Mouse (Mus musculus) midbrain, postnatal 0 days (tissue): ENCODE results near the gene Timm50. TPM values are rescaled to one million over a fixed set of nuclear protein-coding genes. Genes with fewer than 3 reads are reported as not detected.
A peak's percentile ranks its signal among the peaks of the same experiment; 100 is the strongest.

Source experiments
- ATAC-seq: fragments of 200-750 bp; cut with Nextera tagmentation; 2 replicates; pipeline ENCODE4 v1.8.0; 2017; ENCODE audit warnings: moderate number of reproducible peaks, mild to moderate bottlenecking, moderate TSS enrichment, moderate library complexity; ENCODE audit not compliant: low FRiP score
- DNase-seq: peaks from one replicate; pipeline ENCODE4 v3.0.0-alpha.2; 2015; ENCODE audit warnings: low spot score
- H3K27ac ChIP-seq: fragments of 300-500 bp; sonication (generic); 2 replicates; pipeline ENCODE4 v1.5.1; 2014; ENCODE audit warnings: low read depth, mild to moderate bottlenecking, low read length, mixed read lengths
- H3K27me3 ChIP-seq: fragments of 300-500 bp; sonication (generic); 2 replicates; pipeline ENCODE4 v1.6.1; 2014; ENCODE audit warnings: low read length, control low read depth, mixed read lengths; ENCODE audit not compliant: insufficient read depth
- H3K36me3 ChIP-seq: fragments of 300-500 bp; sonication (generic); 2 replicates; pipeline ENCODE4 v1.6.1; 2014; ENCODE audit warnings: low read length, control low read depth, mixed read lengths; ENCODE audit not compliant: insufficient read depth
- H3K4me1 ChIP-seq: fragments of 300-500 bp; sonication (generic); 2 replicates; pipeline ENCODE4 v1.6.1; 2014; ENCODE audit warnings: mild to moderate bottlenecking, control low read depth, antibody characterized with exemption, low read length, mixed read lengths; ENCODE audit not compliant: insufficient read depth
- H3K4me2 ChIP-seq: fragments of 300-500 bp; sonication (generic); 2 replicates; pipeline ENCODE4 v1.6.1; 2014; ENCODE audit warnings: low read depth, mild to moderate bottlenecking, low read length, mixed read lengths; ENCODE audit not compliant: poor library complexity, severe bottlenecking
- H3K4me3 ChIP-seq: fragments of 300-500 bp; sonication (generic); 2 replicates; pipeline ENCODE4 v1.5.1; 2014; ENCODE audit warnings: low read depth, mild to moderate bottlenecking, low read length, moderate library complexity
- H3K9ac ChIP-seq: fragments of 300-500 bp; sonication (generic); replicated peaks from 2 replicates; pipeline ENCODE4 v1.6.1; 2014; ENCODE audit warnings: mild to moderate bottlenecking, low read length, moderate library complexity, mixed read lengths; ENCODE audit not compliant: poor library complexity, severe bottlenecking
- H3K9me3 ChIP-seq: fragments of 300-500 bp; sonication (generic); 2 replicates; pipeline ENCODE4 v1.6.1; 2016; ENCODE audit warnings: low read length, control low read depth
- CTCF ChIP-seq: IDR thresholded peaks from 2 replicates; pipeline ENCODE4 v1.5.1; 2016; ENCODE audit warnings: antibody characterized with exemption, mild to moderate bottlenecking
- WGBS: fragments of 180-500 bp; shearing (Covaris S2); extraction: QIAGEN DNeasy Blood & Tissue Kit; methylation state at CpG from one replicate; pipeline ENCODE4 v1.1.7; 2014; 5-methylcytosine and 5-hydroxymethylcytosine counted together
- polyA plus RNA-seq: library from polyadenylated mRNA; unstranded; fragments of >200 nt; fragmentation: Nextera tagmentation; extraction: Ambion mirVana; gene quantifications from 2 replicates; pipeline ENCODE4 v1.2.1, GENCODE M21; 2015
- total RNA-seq: library from RNA; depleted of rRNA; stranded (reverse); fragments of >200 nt; gene quantifications from 2 replicates; pipeline ENCODE4 v1.2.3, GENCODE M21; 2014

Gene Timm50
- total and polyA plus RNA-seq, 2 experiments from 2014 or later: 76.3 to 112 TPM

DNA sequence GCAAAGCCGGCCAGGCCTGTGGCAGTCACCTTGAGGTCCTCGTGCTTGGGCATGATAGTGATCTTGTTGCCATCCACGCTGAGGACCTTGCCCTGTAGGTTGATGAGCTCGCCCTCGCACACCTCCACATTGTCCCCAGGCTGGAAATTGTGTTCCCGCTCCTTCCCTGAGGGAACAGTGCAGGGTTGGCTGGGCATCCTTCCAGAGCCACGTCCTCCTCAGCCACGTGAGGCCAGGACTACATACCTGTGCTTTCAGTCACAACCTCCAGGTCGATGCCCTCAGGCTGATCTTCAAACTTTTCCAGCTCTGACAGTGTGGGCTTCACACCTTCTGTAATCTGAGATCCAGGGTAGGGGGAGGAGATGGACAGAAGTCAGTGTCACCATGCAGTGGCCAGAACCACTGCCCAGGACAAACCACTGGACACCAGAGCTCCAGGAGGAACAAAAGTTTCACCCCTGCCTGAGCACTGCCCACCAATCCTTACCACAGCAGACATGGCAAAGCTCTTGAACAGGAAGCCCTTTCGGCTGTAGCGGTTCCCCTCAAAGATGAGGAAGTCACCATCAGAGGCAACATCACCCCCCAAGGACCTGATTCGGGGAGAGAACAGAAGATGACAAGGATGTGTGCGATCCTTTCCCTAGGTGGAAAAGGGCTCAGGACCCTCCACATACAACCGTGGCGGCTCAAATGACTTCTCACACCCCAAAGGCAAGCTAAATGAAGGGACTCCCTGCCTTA, 10.3 kb upstream of the Timm50 start:
- no peak for TF ChIP-seq CTCF
- Histone ChIP-seq H3K9me3 (no peaks in the 10 kb centered on the region), H3K27me3 (no peaks in the 10 kb centered on the region), H3K27ac (no peak overlapping the region), H3K4me2 (no peak overlapping the region), H3K4me3 (no peak overlapping the region), H3K36me3 (peaks cover 78% of the 10 kb centered on the region), H3K4me1 (no peaks in the 10 kb centered on the region), H3K9ac (no peak overlapping the region)
- 95% methylated on average over 15 of the region's 15 CpGs for whole genome bisulfite sequencing
- no peak for DNase-seq
- no peak for ATAC-seq

DNA sequence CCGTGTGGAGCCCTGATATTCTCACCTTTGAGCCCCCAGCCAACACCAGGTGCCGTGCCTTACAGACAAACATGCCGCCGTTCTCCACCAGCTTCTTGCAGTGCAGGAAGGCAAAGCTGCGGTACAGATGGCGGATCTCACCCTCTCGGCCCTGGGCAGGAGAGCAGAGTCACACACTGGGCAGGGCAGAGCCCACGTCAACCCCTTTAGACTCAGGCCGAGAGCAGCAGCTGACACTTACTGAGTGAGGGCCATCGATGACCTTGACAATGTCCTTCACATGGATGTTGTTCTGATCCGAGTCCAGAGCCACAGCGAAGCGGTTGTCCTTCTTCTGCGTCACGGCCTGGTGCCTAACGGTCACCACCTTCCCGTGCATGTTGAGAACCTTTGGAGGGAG, 6.8 kb upstream of the Timm50 start:
- 94% methylated on average over 17 of the region's 17 CpGs for WGBS
- no peaks in the 10 kb centered on the region for H3K27me3 ChIP-seq
- H3K4me1 ChIP-seq: no peaks in the 10 kb centered on the region
- H3K4me2 ChIP-seq: no peak overlapping the region
- TF ChIP-seq CTCF: no peak
- peaks cover 84% of the 10 kb centered on the region for H3K36me3 ChIP-seq
- DNase-seq (no peak), ATAC-seq (no peak)
- H3K9ac ChIP-seq: no peak overlapping the region
- H3K9me3 ChIP-seq: no peaks in the 10 kb centered on the region
- no peak overlapping the region for H3K27ac ChIP-seq
- H3K4me3 ChIP-seq: no peak overlapping the region

DNA sequence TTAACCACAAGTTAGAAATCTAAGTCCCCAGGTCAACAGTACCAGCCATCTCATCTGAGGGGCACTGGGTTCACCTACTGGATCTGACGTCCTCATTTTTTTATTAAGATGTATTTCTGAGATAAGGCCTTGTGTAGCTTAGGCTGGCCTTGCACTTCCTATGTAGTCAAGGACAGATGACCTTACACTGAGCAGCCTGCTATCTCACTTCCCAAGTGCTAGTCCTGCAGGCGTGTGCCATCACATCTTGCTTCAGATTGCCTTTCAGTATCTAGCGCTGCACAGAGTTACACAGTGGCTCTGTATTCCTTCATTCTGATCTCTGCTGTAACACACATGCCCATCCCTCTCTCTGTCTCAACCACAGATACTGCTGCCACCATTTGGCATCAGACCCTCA, 6.2 kb upstream of the Timm50 start:
- H3K36me3 ChIP-seq: peaks cover 77% of the 10 kb centered on the region
- no peak for TF ChIP-seq CTCF
- no peak for ATAC-seq

DNA sequence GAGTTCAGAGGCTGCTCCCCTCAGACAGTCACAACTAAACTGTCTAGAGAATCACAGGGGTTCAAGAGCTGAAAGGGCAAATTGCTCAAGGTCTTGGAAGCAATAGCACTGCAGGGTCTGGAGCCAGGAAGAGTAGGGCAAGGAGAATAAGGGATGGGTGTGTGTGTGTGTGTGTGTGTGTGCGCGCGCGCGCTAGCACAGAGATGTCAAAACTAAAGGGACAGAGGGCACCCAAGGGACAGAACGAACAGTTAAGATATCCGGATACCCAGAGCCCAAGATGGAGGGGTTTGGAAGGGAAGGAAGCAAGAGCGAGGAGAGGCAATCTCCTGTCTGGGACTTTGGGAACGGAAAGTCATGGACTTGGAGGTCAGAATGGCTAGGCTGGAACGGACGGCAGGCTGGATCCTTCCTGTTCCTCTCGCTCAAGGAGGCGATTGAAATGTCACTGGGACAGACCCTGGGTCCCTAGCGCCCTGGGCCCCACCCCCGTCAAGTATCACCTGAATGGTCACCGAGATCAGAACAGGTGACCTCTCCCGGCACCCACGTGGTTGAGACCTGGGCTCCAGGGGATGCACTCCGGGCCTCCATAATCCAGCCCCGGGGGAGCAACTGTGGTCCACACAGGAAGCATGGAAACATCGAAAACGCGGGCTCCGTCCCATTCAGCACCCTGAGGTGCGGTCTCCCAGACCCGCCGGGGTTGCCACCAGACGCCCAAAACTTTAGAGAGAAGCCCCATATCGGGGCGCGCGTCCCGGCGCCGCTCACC, 534 bp downstream of the Timm50 start:
- no peak for TF ChIP-seq CTCF
- WGBS: 6% methylated on average over 35 of the region's 35 CpGs
- Histone ChIP-seq H3K27me3 (no peaks in the 10 kb centered on the region), H3K9me3 (no peaks in the 10 kb centered on the region), H3K4me1 (no peaks in the 10 kb centered on the region), H3K4me2 (peak overlapping the region; percentile 67), H3K36me3 (peaks cover 53% of the 10 kb centered on the region), H3K9ac (peak overlapping the region; percentile 75), H3K4me3 (peak overlapping the region; percentile 71), H3K27ac (peak overlapping the region; percentile 58; the same call in 1 of the 2 replicates)
- DNase-seq (no peak), ATAC-seq (peak; percentile 76)

More for the DNA sequence above, 6.2 kb upstream of the Timm50 start:
- Histone ChIP-seq H3K4me3 (no peak overlapping the region), H3K4me1 (no peaks in the 10 kb centered on the region), H3K9me3 (no peaks in the 10 kb centered on the region), H3K27me3 (no peaks in the 10 kb centered on the region), H3K27ac (no peak overlapping the region), H3K4me2 (no peak overlapping the region), H3K9ac (no peak overlapping the region)
- DNase-seq: no peak
- 86% methylated on average over 3 of the region's 3 CpGs for WGBS

DNA sequence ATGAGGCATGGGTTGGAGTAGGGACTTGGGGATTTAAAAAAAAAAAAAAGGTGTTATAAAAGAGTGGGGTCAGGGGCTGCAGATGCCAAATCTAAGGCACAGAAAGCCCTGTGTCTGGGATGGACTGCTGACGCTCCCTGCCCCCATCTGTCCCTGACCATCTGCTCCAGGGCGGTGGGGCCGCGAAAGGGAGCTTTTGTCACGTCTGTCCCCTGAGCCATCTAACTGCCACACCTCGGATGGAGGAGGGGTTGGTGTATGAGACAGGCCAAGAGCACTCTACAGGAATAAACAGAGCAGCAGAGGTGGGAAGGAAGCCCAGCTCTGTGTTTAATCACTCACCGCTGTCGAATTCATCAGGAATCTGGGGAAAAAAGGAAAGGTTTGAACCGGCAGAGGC, 2.1 kb downstream of the Timm50 start:
- no peaks in the 10 kb centered on the region for H3K4me1 ChIP-seq
- H3K36me3 ChIP-seq: peaks cover 49% of the 10 kb centered on the region
- H3K27ac ChIP-seq: no peak overlapping the region
- no peaks in the 10 kb centered on the region for H3K9me3 ChIP-seq
- H3K4me3 ChIP-seq: no peak overlapping the region
- ATAC-seq: no peak
- WGBS: 54% methylated on average over 9 of the region's 9 CpGs
- TF ChIP-seq CTCF: no peak
- no peaks in the 10 kb centered on the region for H3K27me3 ChIP-seq
- no peak overlapping the region for H3K4me2 ChIP-seq
- H3K9ac ChIP-seq: no peak overlapping the region
- DNase-seq: peak; percentile 42

DNA sequence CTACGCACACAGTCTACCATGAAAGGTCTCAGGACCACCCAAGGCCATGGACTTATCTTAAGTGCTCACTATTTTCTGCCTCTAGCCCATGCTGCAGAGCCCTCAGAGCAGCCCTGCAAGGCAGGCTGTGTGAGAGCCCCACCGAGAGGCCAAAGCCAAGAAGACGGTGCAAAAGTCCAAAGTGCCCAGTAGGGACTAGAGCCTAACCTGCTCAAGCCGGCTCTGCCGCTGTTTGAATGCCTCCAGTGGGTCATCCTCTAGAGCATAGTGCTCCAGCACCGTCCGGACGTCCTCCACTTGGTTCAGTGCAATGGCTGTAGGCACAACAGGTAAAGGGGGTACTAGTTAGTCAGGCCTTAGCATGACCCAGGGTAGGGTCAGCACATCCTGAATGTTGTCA, 5.7 kb downstream of the Timm50 start:
- 94% methylated on average over 8 of the region's 8 CpGs for WGBS
- no peaks in the 10 kb centered on the region for H3K9me3 ChIP-seq
- H3K27me3 ChIP-seq: no peaks in the 10 kb centered on the region
- TF ChIP-seq CTCF: no peak
- no peak overlapping the region for H3K27ac ChIP-seq
- no peak overlapping the region for H3K9ac ChIP-seq
- H3K4me1 ChIP-seq: no peaks in the 10 kb centered on the region
- no peak for ATAC-seq
- H3K36me3 ChIP-seq: peaks cover 46% of the 10 kb centered on the region
- no peak overlapping the region for H3K4me2 ChIP-seq
- no peak for DNase-seq
- H3K4me3 ChIP-seq: no peak overlapping the region
